In genomic region chr1:83000306-83000705, GRCm38 (mm10) we compare ENCODE assay signal across 40 mouse cellular contexts. TPM values are rescaled to one million over a fixed set of nuclear protein-coding genes. Genes with fewer than 3 reads are reported as not detected.
"Had no signal": no experiment of that assay in that cellular context is flagged by ENCODE, and none has a peak within 500 bp of the region (broad histone marks: within the 10 kb centered on the region; RNA-seq: fewer than 3 reads in every experiment).

Gm47959 (plus strand) TSS chr1:83000548.

RNA-seq across cellular contexts. Expression of gene Gm47959, which starts in this region (rescaled TPM):
- total RNA-seq: left cerebral cortex, postnatal 10 days; left cerebral cortex, postnatal 14 days; left cerebral cortex, postnatal 25 days; left cerebral cortex, postnatal 36 days; left cerebral cortex, postnatal 4 days; liver, adult 2 months; megakaryocyte progenitor cell, adult 5-6 weeks; megakaryocyte, adult 5-6 weeks; megakaryocyte-erythroid progenitor cell, adult 5-6 weeks; midbrain, postnatal 0 days; monocyte, adult 5-6 weeks had no signal
- polyA plus RNA-seq: limb, embryonic 10.5 days; limb, embryonic 11.5 days; limb, embryonic 12.5 days; limb, embryonic 13.5 days; limb, embryonic 14.5 days; limb, embryonic 15.5 days; liver, adult 2 months; liver, embryonic 11.5 days; liver, embryonic 12.5 days; liver, embryonic 13.5 days; liver, embryonic 14.5 days; liver, embryonic 15.5 days; liver, embryonic 16.5 days; liver, postnatal 0 days; lung, adult 2 months; lung, embryonic 14.5 days; lung, embryonic 15.5 days; lung, embryonic 16.5 days; lung, postnatal 0 days; macrophage; midbrain, embryonic 10.5 days; midbrain, embryonic 11.5 days; midbrain, embryonic 12.5 days; midbrain, embryonic 13.5 days; midbrain, embryonic 14.5 days; midbrain, embryonic 15.5 days; midbrain, embryonic 16.5 days; midbrain, postnatal 0 days; myocyte; neural tube, embryonic 11.5 days; neural tube, embryonic 12.5 days had no signal
